Comparison of ENCODE assay signal across 8 mouse cellular contexts in the genomic region with DNA sequence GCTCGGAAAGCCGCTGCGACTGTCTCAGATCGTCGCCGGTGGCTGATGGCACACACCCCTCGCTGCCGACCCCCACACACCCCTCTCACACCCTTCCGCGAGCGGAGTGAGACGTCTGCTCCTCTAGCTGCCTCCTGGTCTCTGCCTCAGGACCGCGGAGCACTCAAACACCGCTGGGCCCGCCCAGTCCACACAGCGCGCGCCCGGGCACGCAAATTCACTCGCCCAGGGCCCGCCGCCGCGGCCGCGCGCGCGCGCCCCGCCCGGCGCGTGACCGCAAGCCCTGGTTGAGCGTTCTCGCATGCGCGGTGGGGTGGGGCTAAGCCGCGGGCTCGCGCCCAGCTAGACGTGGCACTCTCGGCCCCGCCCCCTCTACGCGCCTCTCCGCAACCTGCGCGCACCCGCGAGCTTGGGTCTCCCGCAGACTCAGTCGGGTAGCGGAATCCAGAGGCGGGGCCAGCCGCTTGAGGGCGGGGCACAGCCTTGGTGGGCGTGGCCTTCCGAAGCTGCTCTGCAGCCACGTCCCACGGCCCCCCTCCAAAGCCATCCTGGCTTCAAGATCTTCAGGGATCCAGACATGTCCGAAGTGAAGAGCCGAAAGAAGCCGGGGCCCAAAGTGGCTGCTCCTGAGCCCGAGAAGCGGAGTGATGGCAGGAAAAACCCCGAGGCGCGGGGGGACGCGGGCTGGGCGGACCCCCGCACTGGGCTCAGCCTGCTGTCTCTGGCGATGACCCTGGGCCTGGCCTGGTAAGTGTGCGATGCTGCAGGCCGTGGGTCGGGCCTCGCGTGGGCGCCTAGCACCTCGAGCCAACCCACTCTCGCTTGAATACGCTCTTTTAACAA. TPM values are rescaled to one million over a fixed set of nuclear protein-coding genes. Genes with fewer than 3 reads are reported as not detected.
DNase-seq lines count a peak whose midpoint lies in the region; ATAC-seq lines count a peak whose summit lies in the region.

Apaf1 (minus strand) TSS at position 221 of the 843 bp plus-strand sequence.
Ikbip (plus strand) TSS at position 391 of the 843 bp plus-strand sequence.

- peak within 1 kb of the TSS; percentile 87 for H3K27ac ChIP-seq in hindbrain, embryonic 12.5 days

- peaks cover 7% of the 10 kb centered on the region; the same call in 1 of the 2 replicates for H3K36me3 ChIP-seq in hindbrain, embryonic 12.5 days

- H3K9ac ChIP-seq in hindbrain, embryonic 12.5 days: peak within 1 kb of the TSS; percentile 89

- no peaks in the 10 kb centered on the region for H3K9me3 ChIP-seq in hindbrain, embryonic 12.5 days (replicated peaks)

- DNase-seq in NIH3T3 (ENCODE audit: low read depth): peak; percentile 100
- DNase-seq in cerebellum, postnatal 10 days: peak; percentile 100
- DNase-seq in frontal cortex, postnatal 10 days (ENCODE audit: low spot score in 2 of 2): peak; percentile 99 to 100
- peak; percentile 100 for DNase-seq in layer of hippocampus, postnatal 14 days (ENCODE audit: low spot score in 2 of 2)
- peak; percentile 100 for DNase-seq in lung, postnatal 14 days
- DNase-seq in retina, adult 2 months (ENCODE audit: low read depth, low spot score): peak; percentile 99
- peak; percentile 100 for DNase-seq in thymus, postnatal 36 days

- H3K4me1 ChIP-seq in hindbrain, embryonic 12.5 days: peaks cover 7% of the 10 kb centered on the region; the same call in 1 of the 2 replicates

- H3K4me3 ChIP-seq in hindbrain, embryonic 12.5 days: peak within 1 kb of the TSS; percentile 85

- ATAC-seq in hindbrain, embryonic 12.5 days (ENCODE audit: low FRiP score): peak; percentile 97

- WGBS in hindbrain, embryonic 12.5 days: under 1% methylated on average over 87 of the region's 87 CpGs

- H3K27me3 ChIP-seq in hindbrain, embryonic 12.5 days: no peaks in the 10 kb centered on the region

- H3K4me2 ChIP-seq in hindbrain, embryonic 12.5 days (replicated peaks): peak within 1 kb of the TSS; percentile 71

RNA-seq across cellular contexts. Expression of gene Apaf1, which starts in this region (rescaled TPM):
- 34.3 and 35.9 TPM in 2 replicates for polyA plus RNA-seq in hindbrain, embryonic 12.5 days (2016; fragmentation: Nextera tagmentation; extraction: Ambion mirVana)
- total RNA-seq in layer of hippocampus, postnatal 14 days (2021): 10 to 100 TPM; 12.5 to 13.4 TPM

RNA-seq across cellular contexts. Expression of gene Ikbip, which starts in this region (rescaled TPM):
- 26.8 and 37.6 TPM in 2 replicates for polyA plus RNA-seq in hindbrain, embryonic 12.5 days (2016; fragmentation: Nextera tagmentation; extraction: Ambion mirVana)
- 10 to 100 TPM; 14.7 to 14.9 TPM for total RNA-seq in layer of hippocampus, postnatal 14 days (2021)

Comparison
In these comparisons a context has a peak if more than half of its experiments do, and no peak if none do; other contexts are left out.
1. Peak in every context shown above with its lines: DNase-seq, ATAC-seq, H3K4me3 ChIP-seq and H3K27ac ChIP-seq.